Mouse (Mus musculus) liver, embryonic 16.5 days (tissue): ENCODE data around the gene Gadd45g. TPM values are rescaled to one million over a fixed set of nuclear protein-coding genes. Genes with fewer than 3 reads are reported as not detected.
A peak's percentile ranks its signal among the peaks of the same experiment; 100 is the strongest.

ENCODE experiments used
- ATAC-seq: fragments of 200-750 bp; cut with Nextera tagmentation; 2 replicates; pipeline ENCODE4 v1.8.0; 2017; ENCODE audit warnings: low read depth, mild to moderate bottlenecking, moderate number of reproducible peaks, moderate library complexity
- H3K27ac ChIP-seq: fragments of 300-500 bp; sonication (generic); 2 replicates; pipeline ENCODE4 v1.5.1; 2014; ENCODE audit warnings: mild to moderate bottlenecking, low read length
- H3K27me3 ChIP-seq: fragments of 300-500 bp; sonication (generic); 2 replicates; pipeline ENCODE4 v1.6.1; 2014; ENCODE audit warnings: low read depth, low read length, mixed read lengths; ENCODE audit not compliant: control insufficient read depth, insufficient read depth
- H3K36me3 ChIP-seq: fragments of 300-500 bp; sonication (generic); 2 replicates; pipeline ENCODE4 v1.6.1; 2014; ENCODE audit warnings: mild to moderate bottlenecking; ENCODE audit not compliant: control insufficient read depth, insufficient read depth
- H3K4me1 ChIP-seq: fragments of 300-500 bp; sonication (generic); 2 replicates; pipeline ENCODE4 v1.6.1; 2014; ENCODE audit warnings: low read depth, low read length, mixed read lengths; ENCODE audit not compliant: control insufficient read depth
- H3K4me2 ChIP-seq: fragments of 300-500 bp; sonication (generic); 2 replicates; pipeline ENCODE4 v1.6.1; 2014; ENCODE audit warnings: low read depth, low read length, mixed read lengths
- H3K4me3 ChIP-seq: fragments of 300-500 bp; sonication (generic); 2 replicates; pipeline ENCODE4 v1.5.1; 2014; ENCODE audit warnings: low read depth, mild to moderate bottlenecking, low read length
- H3K9ac ChIP-seq: fragments of 300-500 bp; sonication (generic); 2 replicates; pipeline ENCODE4 v1.6.1; 2014; ENCODE audit warnings: low read depth, low read length
- H3K9me3 ChIP-seq: fragments of 300-500 bp; sonication (generic); replicated peaks from 2 replicates; pipeline ENCODE4 v1.6.1; 2016; ENCODE audit warnings: low read length; ENCODE audit not compliant: control insufficient read depth
- WGBS: fragments of 180-500 bp; shearing (Covaris S2); extraction: QIAGEN DNeasy Blood & Tissue Kit; methylation state at CpG from one replicate; pipeline ENCODE4 v1.1.7; 2014; ENCODE audit not compliant: insufficient replicate concordance; 5-methylcytosine and 5-hydroxymethylcytosine counted together
- polyA plus RNA-seq: library from polyadenylated mRNA; unstranded; fragments of >200 nt; fragmentation: Nextera tagmentation; extraction: Ambion mirVana; gene quantifications from 2 replicates; pipeline ENCODE4 v1.2.1, GENCODE M21; 2015

Gadd45g gene
- polyA plus RNA-seq = 11.2 and 11.7 TPM in 2 replicates

- Histone ChIP-seq H3K4me1 (peaks cover 74% of the 10 kb centered on the region), H3K36me3 (no peaks in the 10 kb centered on the region), H3K9me3 (no peaks in the 10 kb centered on the region), H3K27ac (peak within 1 kb of the TSS; percentile 91), H3K4me2 (peak within 1 kb of the TSS; percentile 99), H3K4me3 (peak within 1 kb of the TSS; percentile 83), H3K9ac (peak within 1 kb of the TSS; percentile 87), H3K27me3 (no peaks in the 10 kb centered on the region; the same call in 1 of the 2 replicates)
- peak; percentile 70 for ATAC-seq
- under 1% methylated on average over 31 of the region's 31 CpGs for WGBS
These were observed at the start of gene Gadd45g for GRCm38 (mm10) chr13:51846301-51846867. Gene Gadd45g, plus strand, starts transcription at chr13:51846678.

- H3K27ac ChIP-seq = no peak overlapping the region
- no peak overlapping the region for H3K4me2 ChIP-seq
- peaks cover 7% of the 10 kb centered on the region for H3K4me1 ChIP-seq
- no peak for ATAC-seq
- no peak overlapping the region for H3K9ac ChIP-seq
- no peak overlapping the region for H3K4me3 ChIP-seq
- H3K36me3 ChIP-seq = no peaks in the 10 kb centered on the region
- no peaks in the 10 kb centered on the region for H3K9me3 ChIP-seq
- 54% methylated on average over 8 of the region's 8 CpGs for WGBS
- no peaks in the 10 kb centered on the region; the same call in 1 of the 2 replicates for H3K27me3 ChIP-seq
These were observed 48.4 kb upstream of the Gadd45g start for GRCm38 (mm10) chr13:51797899-51798746.

GRCm38 (mm10) chr13:51799735-51800522 lies 46.5 kb upstream of the Gadd45g start:
- Histone ChIP-seq H3K4me3 (no peak overlapping the region), H3K36me3 (no peaks in the 10 kb centered on the region), H3K27me3 (no peaks in the 10 kb centered on the region; the same call in 1 of the 2 replicates), H3K4me2 (no peak overlapping the region), H3K27ac (no peak overlapping the region), H3K4me1 (peaks cover 7% of the 10 kb centered on the region), H3K9ac (no peak overlapping the region), H3K9me3 (no peaks in the 10 kb centered on the region)
- WGBS = 46% methylated on average over 16 of the region's 16 CpGs
- peak; percentile 53 for ATAC-seq

GRCm38 (mm10) chr13:51800921-51801320 lies 45.6 kb upstream of the Gadd45g start:
- ATAC-seq = no peak
- H3K4me3 ChIP-seq = no peak overlapping the region
- peaks cover 7% of the 10 kb centered on the region for H3K4me1 ChIP-seq
- H3K4me2 ChIP-seq = no peak overlapping the region
- no peaks in the 10 kb centered on the region for H3K36me3 ChIP-seq
- no peaks in the 10 kb centered on the region for H3K27me3 ChIP-seq
- no peak overlapping the region for H3K9ac ChIP-seq
- H3K9me3 ChIP-seq = no peaks in the 10 kb centered on the region
- 31% methylated on average over 9 of the region's 9 CpGs for WGBS
- no peak overlapping the region for H3K27ac ChIP-seq

- no peak for ATAC-seq
- H3K36me3 ChIP-seq = no peaks in the 10 kb centered on the region
- H3K4me2 ChIP-seq = no peak overlapping the region
- no peak overlapping the region for H3K27ac ChIP-seq
- H3K9me3 ChIP-seq = no peaks in the 10 kb centered on the region
- peaks cover 4% of the 10 kb centered on the region for H3K4me1 ChIP-seq
- H3K4me3 ChIP-seq = no peak overlapping the region
- H3K9ac ChIP-seq = no peak overlapping the region
- 62% methylated on average over 4 of the region's 4 CpGs for WGBS
- no peaks in the 10 kb centered on the region for H3K27me3 ChIP-seq
These were observed 40.8 kb upstream of the Gadd45g start for GRCm38 (mm10) chr13:51805634-51806033.

- H3K4me3 ChIP-seq = no peak overlapping the region
- H3K4me2 ChIP-seq = no peak overlapping the region
- H3K27me3 ChIP-seq = no peaks in the 10 kb centered on the region
- H3K27ac ChIP-seq = no peak overlapping the region
- H3K36me3 ChIP-seq = no peaks in the 10 kb centered on the region
- H3K9me3 ChIP-seq = no peaks in the 10 kb centered on the region
- WGBS = 77% methylated on average over 15 of the region's 15 CpGs
- no peaks in the 10 kb centered on the region for H3K4me1 ChIP-seq
- H3K9ac ChIP-seq = no peak overlapping the region
- ATAC-seq = no peak
These were observed 40.3 kb upstream of the Gadd45g start for GRCm38 (mm10) chr13:51806220-51806619.

GRCm38 (mm10) chr13:51808141-51808540 lies 38.3 kb upstream of the Gadd45g start:
- H3K9me3 ChIP-seq = no peaks in the 10 kb centered on the region
- 57% methylated on average over 12 of the region's 12 CpGs for WGBS

GRCm38 (mm10) chr13:51813621-51814615 lies 32.6 kb upstream of the Gadd45g start:
- Histone ChIP-seq H3K4me3 (no peak overlapping the region), H3K9ac (no peak overlapping the region), H3K4me1 (peaks cover 2% of the 10 kb centered on the region), H3K4me2 (no peak overlapping the region), H3K27ac (no peak overlapping the region), H3K9me3 (no peaks in the 10 kb centered on the region), H3K36me3 (no peaks in the 10 kb centered on the region), H3K27me3 (no peaks in the 10 kb centered on the region)
- 37% methylated on average over 10 of the region's 10 CpGs for WGBS
- ATAC-seq = no peak

More at GRCm38 (mm10) chr13:51808141-51808540, 38.3 kb upstream of the Gadd45g start:
- Histone ChIP-seq H3K27me3 (no peaks in the 10 kb centered on the region), H3K4me3 (no peak overlapping the region), H3K4me2 (no peak overlapping the region), H3K36me3 (no peaks in the 10 kb centered on the region), H3K9ac (no peak overlapping the region), H3K27ac (no peak overlapping the region), H3K4me1 (no peaks in the 10 kb centered on the region)
- no peak for ATAC-seq
